Mouse (Mus musculus) midbrain, embryonic 15.5 days (tissue): ENCODE results near the gene Smarca4. TPM values are rescaled to one million over a fixed set of nuclear protein-coding genes. Genes with fewer than 3 reads are reported as not detected.
"Not testable (repeated sequence)": the region's sequence is repeated elsewhere in the genome, so short reads cannot be mapped to it uniquely, and the experiment has no call there.

Source experiments
- ATAC-seq: fragments of 200-750 bp; cut with Nextera tagmentation; replicated peaks from 2 replicates; pipeline ENCODE4 v1.8.0; 2017; ENCODE audit warnings: moderate TSS enrichment
- H3K27ac ChIP-seq: fragments of 300-500 bp; sonication (generic); 2 replicates; pipeline ENCODE4 v1.5.1; 2015; ENCODE audit warnings: mild to moderate bottlenecking, inconsistent platforms
- H3K27me3 ChIP-seq: fragments of 300-500 bp; sonication (generic); replicated peaks from 2 replicates; pipeline ENCODE4 v1.6.1; 2015; ENCODE audit warnings: inconsistent platforms
- H3K36me3 ChIP-seq: fragments of 300-500 bp; sonication (generic); replicated peaks from 2 replicates; pipeline ENCODE4 v1.6.1; 2015; ENCODE audit warnings: inconsistent platforms
- H3K4me1 ChIP-seq: fragments of 300-500 bp; sonication (generic); 2 replicates; pipeline ENCODE4 v1.6.1; 2015; ENCODE audit warnings: inconsistent platforms
- H3K4me2 ChIP-seq: fragments of 300-500 bp; sonication (generic); 2 replicates; pipeline ENCODE4 v1.6.1; 2015; ENCODE audit warnings: inconsistent platforms, mild to moderate bottlenecking, moderate library complexity
- H3K4me3 ChIP-seq: fragments of 300-500 bp; sonication (generic); 2 replicates; pipeline ENCODE4 v1.5.1; 2015; ENCODE audit warnings: mild to moderate bottlenecking, inconsistent platforms
- H3K9ac ChIP-seq: fragments of 300-500 bp; sonication (generic); 2 replicates; pipeline ENCODE4 v1.6.1; 2015; ENCODE audit warnings: mild to moderate bottlenecking, inconsistent platforms
- H3K9me3 ChIP-seq: fragments of 300-500 bp; sonication (generic); 2 replicates; pipeline ENCODE4 v1.6.1; 2016; ENCODE audit warnings: inconsistent platforms
- WGBS: fragments of 180-500 bp; shearing (Covaris S2); methylation state at CpG from one replicate; pipeline ENCODE4 v1.1.7; 2015; ENCODE audit warnings: mixed read lengths; 5-methylcytosine and 5-hydroxymethylcytosine counted together
- polyA plus RNA-seq: library from polyadenylated mRNA; unstranded; fragments of >200 nt; fragmentation: Nextera tagmentation; extraction: Ambion mirVana; gene quantifications from 2 replicates; pipeline ENCODE4 v1.2.1, GENCODE M21; 2015

The Smarca4 gene
- polyA plus RNA-seq, 1 experiment from 2014 or later, result 163 TPM

GRCm38 (mm10) chr9:21591127-21591830 is 24.7 kb upstream of the Smarca4 start:
- WGBS, result 85% methylated on average over 6 of the region's 6 CpGs
- Histone ChIP-seq H3K4me2 (peak overlapping the region; percentile 97), H3K27ac (0 out of 2 replicates have a peak overlapping the region, but pooled peaks have one; percentile 88)

GRCm38 (mm10) chr9:21591831-21592702 is 23.9 kb upstream of the Smarca4 start:
- peaks cover 31% of the 10 kb centered on the region for H3K36me3 ChIP-seq
- H3K27me3 ChIP-seq, result no peaks in the 10 kb centered on the region
- peak overlapping the region; percentile 97 for H3K4me2 ChIP-seq
- peaks cover 33% of the 10 kb centered on the region for H3K4me1 ChIP-seq
- peak overlapping the region; percentile 88 for H3K27ac ChIP-seq
- H3K9me3 ChIP-seq, result no peaks in the 10 kb centered on the region
- peak; percentile 88 for ATAC-seq
- peak overlapping the region; percentile 89 for H3K9ac ChIP-seq
- 23% methylated on average over 17 of the region's 17 CpGs for WGBS
- peak overlapping the region; percentile 97 for H3K4me3 ChIP-seq

More at GRCm38 (mm10) chr9:21591127-21591830, 24.7 kb upstream of the Smarca4 start:
- Histone ChIP-seq H3K27me3 (no peaks in the 10 kb centered on the region), H3K4me1 (peaks cover 33% of the 10 kb centered on the region), H3K9ac (no peak overlapping the region), H3K36me3 (peaks cover 39% of the 10 kb centered on the region), H3K4me3 (0 out of 2 replicates have a peak overlapping the region, but pooled peaks have one; percentile 97), H3K9me3 (no peaks in the 10 kb centered on the region)
- ATAC-seq, result no peak

- Histone ChIP-seq H3K9ac (peak within 1 kb of the TSS; percentile 89), H3K4me2 (peak within 1 kb of the TSS; percentile 97), H3K4me1 (peaks cover 33% of the 10 kb centered on the region), H3K4me3 (peak within 1 kb of the TSS; percentile 97), H3K36me3 (peaks cover 26% of the 10 kb centered on the region), H3K9me3 (no peaks in the 10 kb centered on the region), H3K27ac (peak within 1 kb of the TSS; percentile 88), H3K27me3 (no peaks in the 10 kb centered on the region)
- ATAC-seq, result peak; percentile 94
- under 1% methylated on average over 30 of the region's 30 CpGs for WGBS
These were observed 23.3 kb upstream of the Smarca4 start, which contains the start of the genes Timm29 and Yipf2 for GRCm38 (mm10) chr9:21592703-21593121. Timm29 (plus strand) TSS chr9:21592722. Yipf2 (minus strand) TSS chr9:21592828.

GRCm38 (mm10) chr9:21593122-21593721 is 22.7 kb upstream of the Smarca4 start:
- peak overlapping the region; percentile 89 for H3K9ac ChIP-seq
- H3K27me3 ChIP-seq, result no peaks in the 10 kb centered on the region
- peaks cover 33% of the 10 kb centered on the region for H3K4me1 ChIP-seq
- H3K4me2 ChIP-seq, result peak overlapping the region; percentile 97
- ATAC-seq, result peak; percentile 55; the same call in 1 of the 2 replicates
- peaks cover 21% of the 10 kb centered on the region; the same call in 1 of the 2 replicates for H3K36me3 ChIP-seq
- H3K4me3 ChIP-seq, result peak overlapping the region; percentile 97
- no peaks in the 10 kb centered on the region for H3K9me3 ChIP-seq
- WGBS, result 2% methylated on average over 68 of the region's 69 CpGs
- H3K27ac ChIP-seq, result peak overlapping the region; percentile 88

- Histone ChIP-seq H3K4me2 (peak overlapping the region; percentile 97), H3K4me1 (peaks cover 33% of the 10 kb centered on the region), H3K4me3 (peak overlapping the region; percentile 97), H3K36me3 (peaks cover 13% of the 10 kb centered on the region; the same call in 1 of the 2 replicates)
- 92% methylated on average over 8 of the region's 8 CpGs for WGBS
- not testable (repeated sequence) for H3K9ac ChIP-seq, H3K27ac ChIP-seq, H3K27me3 ChIP-seq, ATAC-seq, H3K9me3 ChIP-seq
These were observed 21.6 kb upstream of the Smarca4 start for GRCm38 (mm10) chr9:21594350-21594749.

GRCm38 (mm10) chr9:21594838-21595237 is 21.1 kb upstream of the Smarca4 start:
- Histone ChIP-seq H3K4me1 (peaks cover 33% of the 10 kb centered on the region), H3K4me2 (peak overlapping the region; percentile 97; the same call in 1 of the 2 replicates), H3K27me3 (no peaks in the 10 kb centered on the region), H3K9me3 (no peaks in the 10 kb centered on the region), H3K4me3 (no peak overlapping the region), H3K9ac (no peak overlapping the region), H3K27ac (no peak overlapping the region), H3K36me3 (0 out of 2 replicates have a peak, but pooled peaks cover 8% of the 10 kb centered on the region)
- 94% methylated on average over 2 of the region's 2 CpGs for WGBS
- ATAC-seq, result no peak

- no peaks in the 10 kb centered on the region for H3K27me3 ChIP-seq
- peaks cover 22% of the 10 kb centered on the region for H3K4me1 ChIP-seq
- no peak for ATAC-seq
- H3K4me2 ChIP-seq, result no peak overlapping the region
- H3K27ac ChIP-seq, result no peak overlapping the region
- no peaks in the 10 kb centered on the region for H3K9me3 ChIP-seq
- 34% methylated on average over 2 of the region's 2 CpGs for WGBS
- H3K36me3 ChIP-seq, result 0 out of 2 replicates have a peak, but pooled peaks cover 5% of the 10 kb centered on the region
- no peak overlapping the region for H3K4me3 ChIP-seq
- H3K9ac ChIP-seq, result no peak overlapping the region
These were observed 17.8 kb upstream of the Smarca4 start for GRCm38 (mm10) chr9:21598198-21598597.

- H3K27me3 ChIP-seq, result no peaks in the 10 kb centered on the region
- 82% methylated on average over 3 of the region's 3 CpGs for WGBS
- 0 out of 2 replicates have a peak, but pooled peaks cover 5% of the 10 kb centered on the region for H3K36me3 ChIP-seq
- no peak for ATAC-seq
- H3K4me2 ChIP-seq, result no peak overlapping the region
- H3K9me3 ChIP-seq, result no peaks in the 10 kb centered on the region
- no peak overlapping the region for H3K27ac ChIP-seq
- no peak overlapping the region for H3K4me3 ChIP-seq
- H3K4me1 ChIP-seq, result peaks cover 4% of the 10 kb centered on the region
- no peak overlapping the region for H3K9ac ChIP-seq
These were observed 15.8 kb upstream of the Smarca4 start for GRCm38 (mm10) chr9:21600186-21600585.

GRCm38 (mm10) chr9:21601073-21601472 is 14.9 kb upstream of the Smarca4 start:
- no peak overlapping the region for H3K27ac ChIP-seq
- no peak overlapping the region for H3K4me2 ChIP-seq
- H3K9me3 ChIP-seq, result no peaks in the 10 kb centered on the region
- H3K27me3 ChIP-seq, result no peaks in the 10 kb centered on the region
- H3K4me1 ChIP-seq, result no peaks in the 10 kb centered on the region
- H3K4me3 ChIP-seq, result no peak overlapping the region
- ATAC-seq, result no peak
- WGBS, result 79% methylated on average over 2 of the region's 2 CpGs
- H3K9ac ChIP-seq, result no peak overlapping the region
- H3K36me3 ChIP-seq, result 0 out of 2 replicates have a peak, but pooled peaks cover 2% of the 10 kb centered on the region

- Histone ChIP-seq H3K4me3 (no peak overlapping the region), H3K4me2 (0 out of 2 replicates have a peak overlapping the region, but pooled peaks have one; percentile 17), H3K27ac (no peak overlapping the region), H3K9me3 (no peaks in the 10 kb centered on the region), H3K27me3 (no peaks in the 10 kb centered on the region), H3K9ac (no peak overlapping the region), H3K4me1 (no peaks in the 10 kb centered on the region), H3K36me3 (no peaks in the 10 kb centered on the region)
- WGBS, result 49% methylated on average over 10 of the region's 10 CpGs
- ATAC-seq, result peak; percentile 64; the same call in 1 of the 2 replicates
These were observed 14.1 kb upstream of the Smarca4 start for GRCm38 (mm10) chr9:21601722-21602399.

GRCm38 (mm10) chr9:21604119-21604518 is 11.8 kb upstream of the Smarca4 start:
- no peak overlapping the region for H3K4me3 ChIP-seq
- no peaks in the 10 kb centered on the region for H3K36me3 ChIP-seq
- H3K9ac ChIP-seq, result no peak overlapping the region
- no peaks in the 10 kb centered on the region for H3K4me1 ChIP-seq
- no peak overlapping the region for H3K4me2 ChIP-seq
- 77% methylated on average over 5 of the region's 5 CpGs for WGBS
- no peaks in the 10 kb centered on the region for H3K9me3 ChIP-seq
- H3K27me3 ChIP-seq, result no peaks in the 10 kb centered on the region
- no peak for ATAC-seq
- no peak overlapping the region for H3K27ac ChIP-seq
